Mouse (Mus musculus) heart, embryonic 13.5 days (tissue): ENCODE results near the gene Magi3. TPM values are rescaled to one million over a fixed set of nuclear protein-coding genes. Genes with fewer than 3 reads are reported as not detected.

Experiments
- ATAC-seq: fragments of 200-750 bp; cut with Nextera tagmentation; 2 replicates; pipeline ENCODE4 v1.8.0; 2017; ENCODE audit warnings: moderate TSS enrichment; ENCODE audit not compliant: insufficient number of reproducible peaks, low FRiP score, low TSS enrichment; ENCODE audit errors: extremely low read depth
- H3K27ac ChIP-seq: fragments of 300-500 bp; sonication (generic); replicated peaks from 2 replicates; pipeline ENCODE4 v1.5.1; 2015; ENCODE audit warnings: moderate library complexity, mild to moderate bottlenecking, inconsistent platforms
- H3K27me3 ChIP-seq: fragments of 300-500 bp; sonication (generic); replicated peaks from 2 replicates; pipeline ENCODE4 v1.6.1; 2015; ENCODE audit warnings: mild to moderate bottlenecking, inconsistent platforms
- H3K36me3 ChIP-seq: fragments of 300-500 bp; sonication (generic); 2 replicates; pipeline ENCODE4 v1.6.1; 2015; ENCODE audit warnings: mild to moderate bottlenecking, inconsistent platforms
- H3K4me1 ChIP-seq: fragments of 300-500 bp; sonication (generic); 2 replicates; pipeline ENCODE4 v1.6.1; 2015; ENCODE audit warnings: inconsistent platforms
- H3K4me2 ChIP-seq: fragments of 300-500 bp; sonication (generic); 2 replicates; pipeline ENCODE4 v1.6.1; 2015; ENCODE audit warnings: inconsistent platforms, mild to moderate bottlenecking, moderate library complexity
- H3K4me3 ChIP-seq: fragments of 300-500 bp; sonication (generic); 2 replicates; pipeline ENCODE4 v1.5.1; 2015; ENCODE audit warnings: moderate library complexity, mild to moderate bottlenecking, inconsistent platforms
- H3K9ac ChIP-seq: fragments of 300-500 bp; sonication (generic); 2 replicates; pipeline ENCODE4 v1.6.1; 2015; ENCODE audit warnings: inconsistent platforms, mild to moderate bottlenecking, moderate library complexity
- H3K9me3 ChIP-seq: fragments of 300-500 bp; sonication (generic); 2 replicates; pipeline ENCODE4 v1.6.1; 2016; ENCODE audit warnings: inconsistent platforms
- WGBS: fragments of 180-500 bp; shearing (Covaris S2); methylation state at CpG from one replicate; pipeline ENCODE4 v1.1.7; 2015; ENCODE audit warnings: mixed read lengths; 5-methylcytosine and 5-hydroxymethylcytosine counted together
- polyA plus RNA-seq: library from polyadenylated mRNA; unstranded; fragments of >200 nt; fragmentation: Nextera tagmentation; extraction: Ambion mirVana; gene quantifications from 2 replicates; pipeline ENCODE4 v1.2.1, GENCODE M21; 2015

Magi3 gene
- polyA plus RNA-seq, 1 experiment from 2014 or later, result 7.4 TPM

- no peaks in the 10 kb centered on the region for H3K9me3 ChIP-seq
- WGBS, result 70% methylated on average over 10 of the region's 10 CpGs
- no peak overlapping the region for H3K4me2 ChIP-seq
- H3K36me3 ChIP-seq, result no peaks in the 10 kb centered on the region
- H3K27me3 ChIP-seq, result no peaks in the 10 kb centered on the region
- H3K9ac ChIP-seq, result no peak overlapping the region
- no peak overlapping the region for H3K4me3 ChIP-seq
- ATAC-seq, result no peak
- H3K27ac ChIP-seq, result no peak overlapping the region
- peaks cover 14% of the 10 kb centered on the region for H3K4me1 ChIP-seq
Observed at GRCm38 (mm10) chr3:104237846-104238440, 17.8 kb upstream of the Magi3 start.

GRCm38 (mm10) chr3:104236029-104236428, 15.9 kb upstream of the Magi3 start:
- ATAC-seq, result no peak
- Histone ChIP-seq H3K9me3 (no peaks in the 10 kb centered on the region), H3K27me3 (no peaks in the 10 kb centered on the region), H3K27ac (no peak overlapping the region), H3K4me2 (no peak overlapping the region), H3K36me3 (no peaks in the 10 kb centered on the region), H3K4me1 (peaks cover 14% of the 10 kb centered on the region), H3K9ac (no peak overlapping the region), H3K4me3 (no peak overlapping the region)
- 86% methylated on average over 2 of the region's 2 CpGs for WGBS

DNA sequence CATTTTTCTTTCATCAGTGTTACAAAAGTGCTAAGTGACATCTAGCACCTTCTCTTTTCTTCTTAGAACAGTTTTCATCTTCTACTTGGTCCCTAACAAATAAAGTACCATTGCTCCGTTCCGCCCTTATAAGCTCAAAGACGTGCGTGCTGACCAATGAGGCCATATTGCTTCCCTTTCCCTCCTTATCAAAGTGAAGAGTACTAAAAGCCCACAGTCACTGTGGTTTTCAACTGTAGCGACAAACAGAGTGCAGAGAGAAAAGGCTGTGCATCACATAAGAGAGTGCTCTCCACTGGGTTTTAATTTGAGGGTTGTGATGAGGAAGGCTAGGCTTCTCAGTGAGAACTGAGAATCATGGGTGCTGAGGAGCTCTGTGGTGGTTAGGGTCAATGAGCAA, 14.9 kb upstream of the Magi3 start:
- H3K27ac ChIP-seq, result no peak overlapping the region
- H3K9ac ChIP-seq, result no peak overlapping the region
- no peak overlapping the region for H3K4me2 ChIP-seq
- H3K4me1 ChIP-seq, result peaks cover 14% of the 10 kb centered on the region
- H3K27me3 ChIP-seq, result no peaks in the 10 kb centered on the region
- H3K4me3 ChIP-seq, result no peak overlapping the region
- 89% methylated on average over 5 of the region's 5 CpGs for WGBS
- no peaks in the 10 kb centered on the region for H3K9me3 ChIP-seq
- ATAC-seq, result no peak
- H3K36me3 ChIP-seq, result no peaks in the 10 kb centered on the region

DNA sequence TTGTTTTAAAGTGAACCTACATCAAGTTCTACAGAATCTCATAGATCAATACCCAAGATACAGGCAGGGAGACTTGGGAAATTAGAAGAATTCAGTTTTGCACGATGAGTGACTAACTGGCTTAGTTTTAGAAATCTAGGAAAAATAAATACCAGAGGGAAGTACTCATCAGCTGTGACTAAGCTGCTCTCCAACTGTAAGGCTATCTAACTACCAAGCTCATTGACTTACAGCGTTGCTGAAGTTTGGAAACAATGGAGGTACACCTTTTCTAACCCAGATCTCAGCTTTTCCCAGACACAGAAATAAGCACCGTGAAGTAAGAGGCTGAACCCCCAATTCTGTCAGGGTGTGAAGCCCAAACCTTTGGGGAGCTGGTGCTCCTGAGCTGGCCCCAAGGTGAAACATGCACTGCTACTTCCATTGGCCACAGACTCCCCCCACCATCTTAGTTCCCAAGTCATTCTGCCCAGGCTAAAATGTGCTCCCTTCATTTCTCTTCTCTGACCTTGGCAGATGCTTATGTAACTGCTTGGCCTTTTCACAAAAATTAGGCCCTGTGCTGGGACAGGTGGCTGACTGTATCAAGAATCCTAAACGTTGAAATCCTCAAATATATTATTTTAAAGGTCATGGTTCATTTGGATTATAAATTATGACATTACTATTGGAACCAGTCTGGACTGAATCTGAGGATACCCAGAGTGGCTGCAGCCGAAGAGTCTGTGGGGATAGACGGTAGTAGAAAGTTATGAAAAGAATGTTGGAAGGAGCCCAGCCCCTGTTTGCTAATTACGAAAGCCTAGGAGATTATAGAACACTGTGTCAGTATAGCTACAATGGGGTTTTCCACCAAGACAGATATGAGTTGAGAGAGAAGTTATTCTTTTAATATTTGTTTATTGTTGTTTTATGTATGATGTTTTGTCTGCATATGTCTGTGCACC, 13.5 kb upstream of the Magi3 start:
- Histone ChIP-seq H3K9me3 (no peaks in the 10 kb centered on the region), H3K4me1 (peaks cover 14% of the 10 kb centered on the region), H3K4me2 (no peak overlapping the region), H3K36me3 (no peaks in the 10 kb centered on the region), H3K9ac (no peak overlapping the region), H3K27ac (peak overlapping the region; percentile 74), H3K27me3 (no peaks in the 10 kb centered on the region), H3K4me3 (no peak overlapping the region)
- WGBS, result 47% methylated on average over 7 of the region's 7 CpGs
- ATAC-seq, result no peak

- Histone ChIP-seq H3K9me3 (no peaks in the 10 kb centered on the region), H3K27ac (no peak overlapping the region), H3K4me1 (peaks cover 16% of the 10 kb centered on the region), H3K27me3 (no peaks in the 10 kb centered on the region), H3K4me3 (no peak overlapping the region), H3K36me3 (no peaks in the 10 kb centered on the region), H3K9ac (no peak overlapping the region), H3K4me2 (no peak overlapping the region)
- 34% methylated on average over 5 of the region's 5 CpGs for WGBS
- ATAC-seq, result no peak
Observed at GRCm38 (mm10) chr3:104227438-104228111, 7.4 kb upstream of the Magi3 start.

GRCm38 (mm10) chr3:104226731-104227130, 6.6 kb upstream of the Magi3 start:
- Histone ChIP-seq H3K9ac (no peak overlapping the region), H3K4me3 (no peak overlapping the region), H3K4me2 (no peak overlapping the region), H3K9me3 (no peaks in the 10 kb centered on the region), H3K27ac (no peak overlapping the region), H3K27me3 (no peaks in the 10 kb centered on the region), H3K4me1 (peaks cover 25% of the 10 kb centered on the region), H3K36me3 (no peaks in the 10 kb centered on the region)
- 37% methylated on average over 7 of the region's 7 CpGs for WGBS
- no peak for ATAC-seq

- H3K9ac ChIP-seq, result peak overlapping the region; percentile 75
- H3K27me3 ChIP-seq, result no peaks in the 10 kb centered on the region
- 9% methylated on average over 11 of the region's 11 CpGs for WGBS
- no peak for ATAC-seq
- peaks cover 29% of the 10 kb centered on the region for H3K4me1 ChIP-seq
- peak overlapping the region; percentile 90 for H3K27ac ChIP-seq
- peak overlapping the region; percentile 76 for H3K4me2 ChIP-seq
- H3K9me3 ChIP-seq, result no peaks in the 10 kb centered on the region
- peak overlapping the region; percentile 96 for H3K4me3 ChIP-seq
- H3K36me3 ChIP-seq, result no peaks in the 10 kb centered on the region
Observed at GRCm38 (mm10) chr3:104221156-104221555, 982 bp upstream of the Magi3 start.

DNA sequence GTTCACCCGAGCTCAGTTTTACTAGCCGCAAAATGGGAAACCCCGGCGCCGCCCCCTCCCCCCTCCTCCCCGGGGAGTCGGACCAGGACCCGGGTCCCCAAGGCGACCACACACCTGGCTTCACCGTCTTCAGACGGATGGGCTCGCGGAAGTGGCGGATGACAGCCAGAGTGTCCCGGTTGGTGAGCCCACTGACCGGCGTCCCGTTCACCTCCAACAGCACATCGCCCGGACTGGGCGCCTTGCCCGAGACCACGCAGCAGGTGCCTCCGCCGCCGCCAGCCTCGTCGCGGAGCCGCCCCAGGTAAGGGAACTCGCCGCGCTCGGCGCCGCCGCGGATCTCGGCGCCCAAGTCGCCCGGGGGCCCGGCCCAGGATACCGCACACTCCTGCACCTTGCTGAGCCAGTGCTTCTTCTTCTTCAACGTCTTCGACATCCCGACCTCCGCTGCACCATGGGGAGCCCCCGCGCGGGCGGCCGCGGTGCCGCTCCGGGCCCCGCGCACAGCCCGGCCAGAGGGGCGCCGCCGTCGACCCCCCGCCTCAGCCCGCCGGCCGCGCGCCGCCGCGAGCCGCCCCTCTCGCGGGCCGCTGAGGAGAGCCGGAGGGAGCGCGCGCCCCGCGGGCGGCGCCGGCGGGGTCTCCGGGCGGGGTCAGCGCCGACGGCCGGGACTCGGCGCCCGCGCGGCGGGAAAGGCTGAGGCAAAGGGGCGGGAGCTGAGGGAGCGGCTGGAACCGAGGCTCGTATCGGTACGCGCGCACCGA, 461 bp downstream of the Magi3 start:
- ATAC-seq, result 0 out of 2 replicates have a peak, but pooled peaks have one; percentile 1
- Histone ChIP-seq H3K27ac (peak overlapping the region; percentile 98), H3K9me3 (no peaks in the 10 kb centered on the region), H3K36me3 (no peaks in the 10 kb centered on the region), H3K4me1 (peaks cover 41% of the 10 kb centered on the region), H3K27me3 (no peaks in the 10 kb centered on the region), H3K4me3 (peak overlapping the region; percentile 96), H3K9ac (peak overlapping the region; percentile 99), H3K4me2 (peak overlapping the region; percentile 85)
- under 1% methylated on average over 104 of the region's 107 CpGs for WGBS

DNA sequence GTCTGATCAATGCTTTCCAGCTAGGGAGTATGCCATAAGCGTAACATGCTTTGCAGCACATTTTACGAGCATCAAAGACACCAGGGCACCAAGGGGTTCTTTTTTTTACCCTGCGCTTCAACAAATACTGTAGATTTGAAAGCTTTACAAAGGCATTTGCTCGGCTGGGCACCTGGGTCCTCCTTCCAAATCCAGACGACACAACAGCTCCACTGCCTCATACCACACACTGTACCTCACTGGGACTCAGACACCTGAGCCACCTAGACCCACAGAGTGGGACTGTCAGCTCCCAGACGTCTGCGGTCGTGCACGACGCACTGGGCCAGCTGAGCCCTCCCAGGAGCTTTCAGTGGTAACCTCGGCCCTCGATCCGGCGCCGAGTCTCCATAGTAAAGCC, 1.2 kb downstream of the Magi3 start:
- Histone ChIP-seq H3K4me3 (peak overlapping the region; percentile 96), H3K9ac (peak overlapping the region; percentile 99), H3K4me2 (peak overlapping the region; percentile 85), H3K9me3 (no peaks in the 10 kb centered on the region), H3K4me1 (peaks cover 45% of the 10 kb centered on the region), H3K27ac (peak overlapping the region; percentile 98), H3K36me3 (no peaks in the 10 kb centered on the region), H3K27me3 (no peaks in the 10 kb centered on the region)
- under 1% methylated on average over 15 of the region's 15 CpGs for WGBS
- ATAC-seq, result no peak

GRCm38 (mm10) chr3:104189823-104190222, 30.4 kb downstream of the Magi3 start:
- no peaks in the 10 kb centered on the region for H3K27me3 ChIP-seq
- H3K9me3 ChIP-seq, result no peaks in the 10 kb centered on the region
- H3K4me2 ChIP-seq, result no peak overlapping the region
- ATAC-seq, result no peak
- peaks cover 7% of the 10 kb centered on the region for H3K4me1 ChIP-seq
- no peak overlapping the region for H3K9ac ChIP-seq
- 61% methylated on average over 2 of the region's 2 CpGs for WGBS
- H3K4me3 ChIP-seq, result no peak overlapping the region
- no peak overlapping the region for H3K27ac ChIP-seq
- no peaks in the 10 kb centered on the region for H3K36me3 ChIP-seq

DNA sequence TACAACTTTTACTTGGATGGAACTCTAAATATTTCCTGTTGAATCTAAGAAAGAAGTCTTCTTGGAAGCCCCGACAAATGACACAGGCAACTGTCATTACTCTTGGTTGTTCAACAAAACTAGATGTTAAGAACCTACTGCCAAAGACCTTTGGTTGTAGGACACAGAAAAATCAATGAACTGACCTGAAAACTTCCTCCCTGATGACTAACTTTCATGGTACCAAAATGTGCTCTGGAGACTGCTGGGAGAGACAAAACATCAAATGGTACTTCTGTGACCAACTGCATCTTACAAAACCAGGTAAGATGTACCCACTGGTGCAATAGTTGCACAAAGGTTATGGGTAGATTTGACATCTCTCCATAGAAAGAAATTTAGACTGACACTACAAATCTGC, 30.9 kb downstream of the Magi3 start:
- Histone ChIP-seq H3K9ac (no peak overlapping the region), H3K4me2 (no peak overlapping the region), H3K4me3 (no peak overlapping the region), H3K9me3 (no peaks in the 10 kb centered on the region), H3K27me3 (no peaks in the 10 kb centered on the region), H3K4me1 (peaks cover 7% of the 10 kb centered on the region), H3K27ac (no peak overlapping the region), H3K36me3 (no peaks in the 10 kb centered on the region)
- ATAC-seq, result no peak
- WGBS, result 93% methylated on average over 1 of the region's 1 CpGs
